Mouse (Mus musculus) erythroblast, embryonic 14.5 days (primary cell): ENCODE data around the gene Chchd3. TPM values are rescaled to one million over a fixed set of nuclear protein-coding genes. Genes with fewer than 3 reads are reported as not detected.

ENCODE experiments used
- H3K27me3 ChIP-seq: 2 replicates; pipeline ENCODE4 v1.6.1; 2012; ENCODE audit warnings: inconsistent platforms; ENCODE audit not compliant: control insufficient read depth
- H3K36me3 ChIP-seq: 2 replicates; pipeline ENCODE4 v1.6.1; 2012; ENCODE audit warnings: mild to moderate bottlenecking, inconsistent platforms; ENCODE audit not compliant: control insufficient read depth
- H3K4me1 ChIP-seq: 2 replicates; pipeline ENCODE4 v1.6.1; 2012; ENCODE audit warnings: inconsistent platforms; ENCODE audit not compliant: control insufficient read depth
- H3K4me3 ChIP-seq: replicated peaks from 2 replicates; pipeline ENCODE3; 2012; ENCODE audit warnings: moderate library complexity, mild to moderate bottlenecking, inconsistent platforms
- H3K9me3 ChIP-seq: 2 replicates; pipeline ENCODE4 v1.6.1; 2012; ENCODE audit warnings: low read length, inconsistent platforms, mixed read lengths; ENCODE audit not compliant: control insufficient read depth
- GATA1 ChIP-seq: IDR thresholded peaks from 2 replicates; pipeline ENCODE4 v1.6.1; 2012; ENCODE audit warnings: low read length, inconsistent platforms, mixed read lengths
- TAL1 ChIP-seq: IDR thresholded peaks from 3 replicates; pipeline ENCODE4 v1.6.1; 2012; ENCODE audit warnings: low read length, inconsistent platforms, mixed read lengths
- polyA plus RNA-seq: library from polyadenylated mRNA; stranded (reverse); fragments of >175 nt; gene quantifications from 2 replicates; pipeline ENCODE4 v1.2.3, GENCODE M21; 2012

Chchd3 gene
- polyA plus RNA-seq, 1 experiment: 13.0 TPM

DNA sequence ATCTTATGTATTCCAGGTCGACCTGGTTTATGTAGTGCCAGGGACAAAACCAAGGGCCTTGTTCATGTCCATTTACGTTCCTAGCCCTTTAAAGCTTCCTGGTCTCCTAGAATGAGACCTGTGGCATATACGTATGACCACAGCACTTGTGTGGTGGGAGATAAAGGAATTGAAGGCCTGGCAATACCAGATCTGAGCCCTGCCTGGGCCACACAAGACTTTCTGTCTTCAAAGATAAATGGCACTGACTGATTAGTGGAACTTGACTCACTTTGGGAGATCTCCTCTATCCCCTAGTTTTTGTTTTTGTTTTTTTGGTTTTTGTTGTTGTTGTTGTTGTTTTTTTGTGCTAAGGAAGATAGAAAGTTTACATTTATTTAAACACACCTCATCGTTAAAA lies 209.1 kb downstream of the Chchd3 start:
- H3K9me3 ChIP-seq: no peaks in the 10 kb centered on the region
- TF ChIP-seq TAL1 (peak; percentile 90), GATA1 (peak; percentile 95)
- no peaks in the 10 kb centered on the region for H3K27me3 ChIP-seq
- peaks cover 82% of the 10 kb centered on the region for H3K4me1 ChIP-seq
- H3K4me3 ChIP-seq: peak overlapping the region; percentile 17
- peaks cover 41% of the 10 kb centered on the region for H3K36me3 ChIP-seq

DNA sequence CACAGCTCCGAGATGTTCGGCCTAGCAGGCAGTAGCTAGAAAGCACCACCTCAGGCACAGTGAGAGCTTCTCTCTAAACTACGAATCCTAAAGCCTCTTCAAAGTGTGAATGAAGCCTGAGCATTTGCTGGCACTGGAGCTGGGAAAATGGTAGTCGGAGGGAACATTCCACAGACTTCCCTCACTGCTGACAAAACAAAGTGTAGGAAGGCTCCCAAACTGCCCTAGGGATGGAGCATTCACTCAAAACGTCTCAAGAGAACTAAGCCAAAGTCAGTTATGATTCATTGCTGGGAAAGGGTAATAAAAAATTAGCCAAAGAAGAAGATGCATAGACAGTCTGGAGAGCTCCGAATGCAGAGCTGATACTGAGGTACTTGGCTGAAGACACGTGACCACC lies 211.1 kb downstream of the Chchd3 start:
- TF ChIP-seq TAL1 (no peak), GATA1 (no peak)
- H3K4me1 ChIP-seq: peaks cover 68% of the 10 kb centered on the region
- H3K36me3 ChIP-seq: peaks cover 38% of the 10 kb centered on the region
- H3K4me3 ChIP-seq: no peak overlapping the region
- H3K27me3 ChIP-seq: no peaks in the 10 kb centered on the region
- H3K9me3 ChIP-seq: no peaks in the 10 kb centered on the region

DNA sequence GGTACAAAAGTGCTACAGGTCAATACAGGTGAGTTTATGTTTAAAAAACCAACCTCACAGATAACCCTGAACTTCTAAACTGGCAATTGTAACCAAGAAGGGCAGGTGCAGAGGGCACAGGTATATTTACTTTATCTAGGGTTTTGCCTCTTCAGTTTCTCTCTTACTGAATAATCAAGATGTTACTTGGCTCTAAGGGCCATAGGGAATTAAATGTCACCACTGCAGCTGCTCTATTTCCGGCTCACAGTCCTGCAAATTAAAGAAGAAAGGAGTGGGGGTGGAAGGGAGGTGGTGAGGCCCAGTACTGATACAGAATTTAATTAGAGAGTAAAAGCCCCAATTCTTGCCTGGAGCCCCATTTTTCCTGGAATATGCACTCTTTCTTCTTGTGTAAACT lies 214.6 kb downstream of the Chchd3 start:
- H3K27me3 ChIP-seq: no peaks in the 10 kb centered on the region
- peaks cover 38% of the 10 kb centered on the region for H3K4me1 ChIP-seq
- TF ChIP-seq TAL1: no peak
- TF ChIP-seq GATA1: no peak
- no peak overlapping the region for H3K4me3 ChIP-seq
- peaks cover 29% of the 10 kb centered on the region for H3K36me3 ChIP-seq
- H3K9me3 ChIP-seq: no peaks in the 10 kb centered on the region

DNA sequence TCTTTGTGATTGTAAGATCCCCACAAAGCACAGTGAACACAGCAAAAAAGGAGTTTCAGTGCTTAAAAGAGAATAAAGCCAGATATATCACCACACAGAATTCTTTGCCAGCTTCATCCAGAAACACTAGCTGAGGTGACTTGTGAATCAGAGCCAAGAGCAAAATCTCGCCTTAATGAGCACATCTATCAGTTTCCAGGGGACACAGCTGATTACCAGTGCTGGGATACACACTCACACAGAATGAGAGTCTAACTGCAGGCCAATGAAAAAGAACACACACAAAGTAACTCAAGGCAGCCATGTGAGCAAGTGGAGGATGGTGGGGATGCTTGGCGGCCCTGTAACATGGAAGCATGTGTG lies 222.1 kb downstream of the Chchd3 start:
- Histone ChIP-seq H3K4me1 (no peaks in the 10 kb centered on the region), H3K27me3 (no peaks in the 10 kb centered on the region), H3K36me3 (peaks cover 19% of the 10 kb centered on the region), H3K9me3 (0 out of 2 replicates have a peak, but pooled peaks cover 2% of the 10 kb centered on the region), H3K4me3 (no peak overlapping the region)
- TF ChIP-seq GATA1 (no peak), TAL1 (no peak)

DNA sequence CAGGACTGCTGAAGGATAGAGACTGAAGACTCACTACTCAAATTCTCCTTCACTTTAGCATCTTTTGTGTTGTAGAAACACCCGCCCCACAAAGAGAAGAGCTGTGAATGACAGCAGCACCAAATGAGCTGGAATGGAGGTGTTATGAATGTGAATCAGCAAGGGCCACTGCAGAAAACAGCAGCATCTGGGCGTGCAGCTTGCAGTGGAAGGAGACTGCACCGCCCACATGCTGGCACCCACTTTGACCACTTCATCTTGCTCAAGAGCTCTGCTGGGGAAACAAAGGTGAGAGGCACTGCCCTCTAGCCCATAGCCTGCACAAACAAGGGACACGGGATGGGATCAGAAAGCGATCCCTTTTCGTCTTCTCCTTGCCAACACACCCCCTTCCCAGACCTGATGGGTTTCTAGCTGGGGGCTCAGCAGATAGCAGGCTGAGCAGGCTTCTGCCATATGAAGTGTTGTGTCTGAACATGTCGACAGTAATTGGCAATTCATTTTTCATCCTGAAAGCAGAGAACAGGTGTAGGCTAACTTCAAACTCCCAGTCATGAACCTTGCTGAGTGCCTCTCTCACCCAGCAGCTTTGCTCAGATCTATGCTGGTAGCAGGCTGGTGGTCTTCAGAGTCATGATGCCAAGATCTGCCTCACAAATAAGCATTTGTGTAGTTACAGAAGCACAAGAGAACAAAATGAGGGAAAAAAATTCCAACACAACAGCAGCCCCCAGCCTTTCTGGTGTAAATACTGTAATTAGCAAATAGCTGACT lies 222.7 kb downstream of the Chchd3 start:
- peaks cover 19% of the 10 kb centered on the region for H3K36me3 ChIP-seq
- H3K9me3 ChIP-seq: 0 out of 2 replicates have a peak, but pooled peaks cover 2% of the 10 kb centered on the region
- H3K27me3 ChIP-seq: no peaks in the 10 kb centered on the region
- H3K4me3 ChIP-seq: no peak overlapping the region
- no peak for TF ChIP-seq GATA1
- TF ChIP-seq TAL1: no peak
- H3K4me1 ChIP-seq: no peaks in the 10 kb centered on the region

DNA sequence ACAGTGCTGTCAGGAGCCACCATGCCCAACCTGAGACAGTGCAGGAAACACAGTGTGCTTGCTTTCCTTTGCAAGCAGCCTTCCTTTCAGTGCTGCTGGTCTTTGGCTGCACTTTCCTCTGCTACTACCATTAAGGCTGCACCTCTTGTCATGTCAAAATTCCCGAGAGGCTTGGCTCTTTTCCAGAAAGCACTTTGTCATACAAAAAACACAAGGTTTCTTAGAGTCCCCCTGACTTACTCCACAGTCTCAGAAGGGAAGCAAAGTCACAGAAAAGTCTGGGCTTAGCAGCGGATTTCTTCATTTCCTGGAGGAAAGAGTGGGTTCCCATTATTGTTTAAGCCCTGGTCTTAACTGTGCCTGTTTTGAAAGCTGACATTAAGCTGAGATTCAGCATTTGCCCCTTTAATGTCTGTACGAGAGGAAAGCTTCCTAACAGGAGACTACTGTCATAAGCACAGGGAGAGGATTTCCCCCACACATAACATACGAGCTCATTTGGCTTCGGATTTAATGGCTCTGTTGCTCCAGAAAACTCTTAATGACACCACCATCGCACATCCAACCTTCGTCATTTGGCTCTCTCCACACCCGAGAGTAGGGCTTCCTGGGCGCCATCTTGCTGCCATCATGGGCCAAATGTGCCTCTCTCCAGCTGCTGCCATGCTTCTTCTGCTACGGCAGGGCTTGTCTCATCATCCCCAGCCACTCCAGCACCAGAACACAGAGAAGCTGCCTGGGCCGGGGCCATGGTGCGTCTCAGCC lies 236.0 kb downstream of the Chchd3 start:
- Histone ChIP-seq H3K27me3 (no peaks in the 10 kb centered on the region), H3K4me1 (no peaks in the 10 kb centered on the region), H3K36me3 (peaks cover 10% of the 10 kb centered on the region), H3K4me3 (no peak overlapping the region), H3K9me3 (no peaks in the 10 kb centered on the region)
- TF ChIP-seq TAL1 (no peak), GATA1 (no peak)

DNA sequence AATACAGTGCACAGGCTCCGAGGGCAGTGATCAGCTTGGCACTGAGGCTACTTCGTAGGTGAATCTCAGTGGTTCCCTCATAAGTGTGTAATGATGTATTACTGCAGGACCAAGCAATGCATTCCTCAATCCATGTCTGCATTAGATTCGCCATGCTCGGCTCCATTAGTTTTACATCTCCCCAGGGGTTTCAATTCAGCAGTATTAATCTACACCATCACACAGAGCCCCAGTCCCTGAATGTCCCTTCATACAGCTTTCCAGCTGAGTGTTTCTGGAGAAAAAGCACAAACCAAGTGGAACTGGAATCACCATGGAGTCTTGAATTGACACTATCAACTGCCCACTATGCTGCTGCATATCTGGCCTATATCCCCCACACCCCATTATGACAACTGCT lies 241.1 kb downstream of the Chchd3 start:
- Histone ChIP-seq H3K4me3 (no peak overlapping the region), H3K36me3 (peaks cover 6% of the 10 kb centered on the region), H3K4me1 (no peaks in the 10 kb centered on the region), H3K27me3 (no peaks in the 10 kb centered on the region), H3K9me3 (no peaks in the 10 kb centered on the region)
- no peak for TF ChIP-seq TAL1
- TF ChIP-seq GATA1: no peak

DNA sequence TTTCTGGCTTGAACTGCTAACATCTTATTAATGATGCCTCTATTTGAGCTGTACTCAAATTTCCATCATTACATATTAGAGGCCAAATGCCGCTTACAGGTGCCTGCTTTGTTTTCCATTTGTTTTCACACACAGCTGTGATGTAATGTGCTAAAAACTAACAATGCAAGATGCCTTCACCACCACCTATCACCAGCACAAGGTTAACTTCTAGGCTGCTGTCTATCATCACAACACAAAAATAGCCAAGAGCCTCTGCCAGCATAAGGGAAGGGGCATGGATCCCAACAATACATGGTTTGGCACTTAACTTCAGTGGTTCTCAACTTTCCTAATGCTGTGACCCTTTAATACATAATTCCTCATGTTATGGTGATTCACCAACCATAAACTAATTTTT lies 251.3 kb downstream of the Chchd3 start:
- TF ChIP-seq TAL1 (no peak), GATA1 (no peak)
- no peaks in the 10 kb centered on the region for H3K9me3 ChIP-seq
- no peaks in the 10 kb centered on the region for H3K27me3 ChIP-seq

DNA sequence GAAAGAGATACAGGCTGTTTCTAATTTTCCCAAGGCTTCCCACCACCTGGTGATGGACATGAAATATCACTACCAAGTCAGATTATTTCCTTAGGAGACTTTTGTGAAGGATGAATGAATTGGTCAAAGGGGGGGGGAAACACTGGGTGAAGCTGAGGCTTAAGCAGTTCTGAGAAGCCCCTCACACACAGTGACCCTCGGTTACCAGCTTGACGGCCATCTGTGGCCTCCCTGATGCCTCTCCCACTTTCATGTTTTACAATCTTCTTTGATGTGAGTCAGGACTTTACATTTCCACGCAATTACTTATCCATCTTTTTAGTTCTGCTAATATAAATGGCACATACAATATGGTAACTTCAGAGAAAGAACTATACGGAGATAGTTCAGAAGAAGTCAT lies 252.3 kb downstream of the Chchd3 start:
- TF ChIP-seq GATA1 (no peak), TAL1 (no peak)
- Histone ChIP-seq H3K4me3 (no peak overlapping the region), H3K27me3 (no peaks in the 10 kb centered on the region), H3K4me1 (no peaks in the 10 kb centered on the region), H3K9me3 (no peaks in the 10 kb centered on the region), H3K36me3 (peaks cover 12% of the 10 kb centered on the region)

More for the DNA sequence above, 251.3 kb downstream of the Chchd3 start:
- Histone ChIP-seq H3K36me3 (peaks cover 4% of the 10 kb centered on the region), H3K4me3 (no peak overlapping the region), H3K4me1 (no peaks in the 10 kb centered on the region)
